Mouse (Mus musculus) forebrain, embryonic 11.5 days (tissue): ENCODE measurements around the gene Irak1bp1. TPM values are rescaled to one million over a fixed set of nuclear protein-coding genes. Genes with fewer than 3 reads are reported as not detected.

Experiments
- ATAC-seq: fragments of 200-750 bp; cut with Nextera tagmentation; replicated peaks from 2 replicates; pipeline ENCODE4 v1.8.0; 2017; ENCODE audit warnings: moderate TSS enrichment; ENCODE audit not compliant: low FRiP score
- DNase-seq: peaks from one replicate; pipeline ENCODE4 v3.0.0-alpha.2; 2017; ENCODE audit warnings: low spot score
- H3K27ac ChIP-seq: fragments of 300-500 bp; sonication (generic); 2 replicates; pipeline ENCODE4 v1.5.1; 2014; ENCODE audit warnings: low read depth, low read length
- H3K27me3 ChIP-seq: fragments of 300-500 bp; sonication (generic); 2 replicates; pipeline ENCODE4 v1.6.1; 2014; ENCODE audit warnings: mild to moderate bottlenecking, low read length, mixed read lengths; ENCODE audit not compliant: control insufficient read depth, insufficient read depth
- H3K36me3 ChIP-seq: fragments of 300-500 bp; sonication (generic); 2 replicates; pipeline ENCODE4 v1.6.1; 2014; ENCODE audit warnings: mild to moderate bottlenecking, low read length, moderate library complexity, mixed read lengths; ENCODE audit not compliant: control insufficient read depth, insufficient read depth
- H3K4me1 ChIP-seq: fragments of 300-500 bp; sonication (generic); replicated peaks from 2 replicates; pipeline ENCODE4 v1.6.1; 2014; ENCODE audit warnings: low read length, mixed read lengths; ENCODE audit not compliant: control insufficient read depth, insufficient read depth
- H3K4me2 ChIP-seq: fragments of 300-500 bp; sonication (generic); 2 replicates; pipeline ENCODE4 v1.6.1; 2014; ENCODE audit warnings: low read depth, mild to moderate bottlenecking, low read length, moderate library complexity, mixed read lengths; ENCODE audit not compliant: severe bottlenecking
- H3K4me3 ChIP-seq: fragments of 300-500 bp; sonication (generic); 2 replicates; pipeline ENCODE4 v1.5.1; 2014; ENCODE audit warnings: low read depth, low read length
- H3K9ac ChIP-seq: fragments of 300-500 bp; sonication (generic); 2 replicates; pipeline ENCODE4 v1.6.1; 2014; ENCODE audit warnings: low read length
- H3K9me3 ChIP-seq: fragments of 300-500 bp; sonication (generic); 2 replicates; pipeline ENCODE4 v1.6.1; 2016; ENCODE audit warnings: low read length, mixed read lengths; ENCODE audit not compliant: control insufficient read depth
- WGBS: fragments of 180-500 bp; shearing (Covaris S2); extraction: QIAGEN DNeasy Blood & Tissue Kit; methylation state at CpG from one replicate; pipeline ENCODE4 v1.1.7; 2014; 5-methylcytosine and 5-hydroxymethylcytosine counted together
- polyA plus RNA-seq: library from polyadenylated mRNA; unstranded; fragments of >200 nt; fragmentation: Nextera tagmentation; extraction: Ambion mirVana; gene quantifications from 2 replicates; pipeline ENCODE4 v1.2.1, GENCODE M21; 2014

Gene Irak1bp1
- polyA plus RNA-seq, 1 experiment from 2014 or later: 36.4 TPM

DNA sequence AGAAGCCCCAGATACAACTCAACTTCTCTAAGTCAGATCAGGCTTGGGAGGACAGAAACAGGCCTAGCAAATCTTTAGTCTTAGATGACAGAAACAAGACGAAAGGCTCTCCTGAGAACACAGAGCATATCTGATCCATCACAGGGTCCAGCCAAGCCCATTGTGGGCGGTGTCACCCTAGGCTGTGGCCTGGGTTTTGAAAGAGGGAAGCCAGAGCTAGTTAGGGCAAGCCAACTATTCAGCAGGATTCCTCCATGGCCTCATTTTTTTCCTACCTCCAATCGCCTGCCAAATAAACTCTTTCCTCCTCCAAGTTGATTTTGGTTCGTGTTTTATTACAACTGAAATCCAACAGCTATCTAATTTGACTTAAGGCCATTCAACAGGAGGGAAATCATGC, 32.0 kb downstream of the Irak1bp1 start:
- ATAC-seq (no peak), DNase-seq (no peak)
- Histone ChIP-seq H3K4me1 (no peaks in the 10 kb centered on the region), H3K4me3 (no peak overlapping the region), H3K27me3 (no peaks in the 10 kb centered on the region), H3K27ac (no peak overlapping the region), H3K36me3 (no peaks in the 10 kb centered on the region), H3K9ac (no peak overlapping the region), H3K4me2 (no peak overlapping the region), H3K9me3 (no peaks in the 10 kb centered on the region)
- 84% methylated on average over 4 of the region's 4 CpGs for WGBS

- no peak overlapping the region for H3K4me2 ChIP-seq
- no peaks in the 10 kb centered on the region for H3K4me1 ChIP-seq
- ATAC-seq: no peak
- H3K9me3 ChIP-seq: no peaks in the 10 kb centered on the region
- H3K27me3 ChIP-seq: no peaks in the 10 kb centered on the region
- H3K4me3 ChIP-seq: no peak overlapping the region
- 91% methylated on average over 3 of the region's 3 CpGs for WGBS
- DNase-seq: no peak
- H3K9ac ChIP-seq: no peak overlapping the region
- H3K27ac ChIP-seq: no peak overlapping the region
- no peaks in the 10 kb centered on the region for H3K36me3 ChIP-seq
Measured at GRCm38 (mm10) chr9:82861775-82862430, 32.6 kb downstream of the Irak1bp1 start.

DNA sequence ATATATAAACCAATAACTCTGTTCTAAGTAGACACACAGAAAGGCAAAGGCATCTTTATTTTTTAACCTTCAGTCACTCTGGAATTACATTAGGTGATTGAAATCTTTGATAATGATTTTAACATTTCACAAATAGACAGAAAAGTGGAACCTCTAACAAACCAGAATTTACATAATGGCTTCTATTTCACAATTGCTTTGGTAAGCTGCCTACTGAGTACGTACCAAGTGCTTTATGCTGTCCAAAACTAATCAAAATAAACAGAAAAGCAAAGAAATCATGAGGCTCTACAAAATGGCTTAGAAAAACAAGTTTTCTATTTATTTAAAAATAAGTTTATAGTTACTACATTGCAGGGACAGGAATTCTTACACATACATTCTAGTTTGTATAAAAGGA, 36.8 kb downstream of the Irak1bp1 start:
- Histone ChIP-seq H3K4me1 (no peaks in the 10 kb centered on the region), H3K9me3 (no peaks in the 10 kb centered on the region), H3K27me3 (no peaks in the 10 kb centered on the region), H3K36me3 (no peaks in the 10 kb centered on the region; the same call in 1 of the 2 replicates), H3K4me3 (no peak overlapping the region), H3K9ac (no peak overlapping the region), H3K27ac (no peak overlapping the region), H3K4me2 (no peak overlapping the region)
- DNase-seq (no peak), ATAC-seq (no peak)
- 90% methylated on average over 1 of the region's 1 CpGs for WGBS

- Histone ChIP-seq H3K4me1 (no peaks in the 10 kb centered on the region), H3K9ac (no peak overlapping the region), H3K27ac (no peak overlapping the region), H3K4me2 (no peak overlapping the region), H3K4me3 (no peak overlapping the region), H3K27me3 (no peaks in the 10 kb centered on the region), H3K9me3 (no peaks in the 10 kb centered on the region), H3K36me3 (no peaks in the 10 kb centered on the region; the same call in 1 of the 2 replicates)
- no peak for DNase-seq
- no peak for ATAC-seq
- 94% methylated on average over 3 of the region's 3 CpGs for WGBS
Measured at GRCm38 (mm10) chr9:82867698-82868097, 38.4 kb downstream of the Irak1bp1 start.

DNA sequence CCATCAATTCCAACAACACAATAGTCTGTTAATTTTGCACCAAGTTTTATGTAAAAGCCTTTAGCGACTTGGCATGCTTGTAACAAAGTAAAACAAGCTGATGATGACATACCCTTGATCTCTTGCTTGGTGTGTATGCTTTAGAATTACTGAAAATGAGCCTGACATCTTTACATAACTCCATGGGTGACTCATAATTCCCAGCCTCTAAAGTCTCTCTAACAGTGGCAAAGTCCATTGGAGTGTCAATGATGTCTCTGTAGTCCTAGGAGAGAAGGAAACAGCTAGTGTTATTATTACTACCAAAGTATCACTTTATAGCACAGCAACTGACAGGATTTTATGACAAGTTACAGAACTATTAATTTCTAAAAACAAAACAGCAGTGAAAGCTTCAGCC, 47.7 kb downstream of the Irak1bp1 start:
- no peak overlapping the region for H3K27ac ChIP-seq
- no peak for DNase-seq
- no peaks in the 10 kb centered on the region for H3K4me1 ChIP-seq
- 89% methylated on average over 1 of the region's 1 CpGs for WGBS
- no peak overlapping the region for H3K9ac ChIP-seq
- no peak overlapping the region for H3K4me3 ChIP-seq
- peaks cover 16% of the 10 kb centered on the region for H3K36me3 ChIP-seq
- H3K4me2 ChIP-seq: no peak overlapping the region
- ATAC-seq: no peak
- H3K9me3 ChIP-seq: no peaks in the 10 kb centered on the region
- H3K27me3 ChIP-seq: no peaks in the 10 kb centered on the region

GRCm38 (mm10) chr9:82884177-82884576, 54.8 kb downstream of the Irak1bp1 start:
- H3K4me2 ChIP-seq: no peak overlapping the region
- ATAC-seq (no peak), DNase-seq (no peak)
- no peak overlapping the region for H3K27ac ChIP-seq
- no peaks in the 10 kb centered on the region for H3K9me3 ChIP-seq
- peaks cover 19% of the 10 kb centered on the region for H3K36me3 ChIP-seq
- no peak overlapping the region for H3K9ac ChIP-seq
- H3K4me1 ChIP-seq: no peaks in the 10 kb centered on the region
- H3K4me3 ChIP-seq: no peak overlapping the region
- no peaks in the 10 kb centered on the region for H3K27me3 ChIP-seq

DNA sequence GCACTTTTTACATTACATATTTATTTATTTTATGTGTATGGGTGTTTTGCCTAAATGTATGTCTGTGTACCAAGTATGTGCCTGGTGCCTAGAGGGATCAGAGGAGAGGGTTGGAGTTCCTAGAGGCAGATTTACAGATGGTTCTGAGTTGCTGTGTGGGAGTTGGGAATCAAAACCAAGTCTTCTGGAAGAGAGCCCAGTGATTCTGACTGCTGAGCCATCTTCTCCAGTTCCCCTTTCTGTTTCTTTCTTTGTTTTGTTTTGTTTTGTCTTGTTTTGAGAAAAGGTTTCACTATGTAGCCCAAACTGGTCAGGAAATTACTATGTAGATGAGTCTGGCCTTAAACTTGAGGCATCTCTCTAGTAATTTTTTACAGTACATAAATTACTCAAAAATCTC, 59.3 kb downstream of the Irak1bp1 start:
- no peak for DNase-seq
- no peak overlapping the region for H3K9ac ChIP-seq
- H3K4me1 ChIP-seq: no peaks in the 10 kb centered on the region
- ATAC-seq: no peak
- H3K36me3 ChIP-seq: peaks cover 18% of the 10 kb centered on the region; the same call in 1 of the 2 replicates
- H3K4me2 ChIP-seq: no peak overlapping the region
- no peak overlapping the region for H3K27ac ChIP-seq
- no peak overlapping the region for H3K4me3 ChIP-seq
- no peaks in the 10 kb centered on the region for H3K27me3 ChIP-seq
- H3K9me3 ChIP-seq: no peaks in the 10 kb centered on the region

Other genes starting within 250 kb of the Irak1bp1 start
- gene Phip, start 146.0 kb downstream of the Irak1bp1 start, polyA plus RNA-seq: 144 and 152 TPM in 2 replicates